Mouse (Mus musculus) urinary bladder, postnatal 36 days (tissue): ENCODE measurements around the gene Gpr182.
"Not testable (repeated sequence)": the region's sequence is repeated elsewhere in the genome, so short reads cannot be mapped to it uniquely, and the experiment has no call there.

Experiments
- DNase-seq, 2 experiments: peaks; one replicate each; pipeline ENCODE4 v3.0.0; 2022; ENCODE audit warnings: low spot score in 2 of 2, mixed read lengths in 1 of 2

The Gpr182 gene

GRCm38 (mm10) chr10:127751548-127751947 lies at the start of gene Gpr182:
Gene Gpr182, minus strand, starts transcription at chr10:127751732.
- DNase-seq = no peak

- no peak for DNase-seq
Observed at GRCm38 (mm10) chr10:127800891-127801290, 49.4 kb upstream of the Gpr182 start, which contains the start of gene Rdh16. Gene Rdh16, plus strand, starts transcription at chr10:127801152.

- DNase-seq = no peak
Observed at GRCm38 (mm10) chr10:127799295-127799694, 47.8 kb upstream of the Gpr182 start.

GRCm38 (mm10) chr10:127785411-127785810 lies 33.9 kb upstream of the Gpr182 start:
- not testable (repeated sequence) for DNase-seq

- not testable (repeated sequence) for DNase-seq
Observed at GRCm38 (mm10) chr10:127782321-127782720, 30.8 kb upstream of the Gpr182 start.

GRCm38 (mm10) chr10:127776011-127776410 lies 24.5 kb upstream of the Gpr182 start, which contains the start of gene Rdh9:
Gene Rdh9, plus strand, starts transcription at chr10:127776386.
- DNase-seq = no peak

- DNase-seq = no peak
Observed at GRCm38 (mm10) chr10:127766564-127766963, 15.0 kb upstream of the Gpr182 start.

- no peak for DNase-seq
Observed at GRCm38 (mm10) chr10:127763914-127764680, 12.6 kb upstream of the Gpr182 start.

- DNase-seq = not testable (repeated sequence)
Observed at GRCm38 (mm10) chr10:127762926-127763325, 11.4 kb upstream of the Gpr182 start.

- DNase-seq = no peak
Observed at GRCm38 (mm10) chr10:127759181-127760110, 7.9 kb upstream of the Gpr182 start, which contains the start of the genes Rdh1 and Rdh16f1. Gene Rdh1, plus strand, starts transcription at chr10:127759721. Gene Rdh16f1, plus strand, starts transcription at chr10:127759787.

GRCm38 (mm10) chr10:127755770-127756468 lies 4.4 kb upstream of the Gpr182 start:
- DNase-seq = no peak

GRCm38 (mm10) chr10:127755246-127755645 lies 3.7 kb upstream of the Gpr182 start:
- no peak for DNase-seq

- no peak for DNase-seq
Observed at GRCm38 (mm10) chr10:127754566-127755166, 3.1 kb upstream of the Gpr182 start.

- DNase-seq = no peak
Observed at GRCm38 (mm10) chr10:127750136-127750777, 1.3 kb downstream of the Gpr182 start.

- DNase-seq = peak in 1 of 2 experiments; percentile 43
Observed at GRCm38 (mm10) chr10:127748847-127749612, 2.5 kb downstream of the Gpr182 start.

GRCm38 (mm10) chr10:127747254-127747653 lies 4.3 kb downstream of the Gpr182 start:
- no peak for DNase-seq

- DNase-seq = no peak
Observed at GRCm38 (mm10) chr10:127745886-127746285, 5.6 kb downstream of the Gpr182 start.

- peak in 1 of 2 experiments; percentile 30 for DNase-seq
Observed at GRCm38 (mm10) chr10:127744661-127745060, 6.9 kb downstream of the Gpr182 start.

GRCm38 (mm10) chr10:127739661-127740161 lies 11.8 kb downstream of the Gpr182 start:
- DNase-seq = peak; percentile 22 to 42
